Mouse (Mus musculus) G1E (cell line): ENCODE measurements around the gene Prkag1. TPM values are rescaled to one million over a fixed set of nuclear protein-coding genes. Genes with fewer than 3 reads are reported as not detected.

Experiments used
- ATAC-seq: 2 replicates; pipeline ENCODE4 v1.8.0; 2016; ENCODE audit warnings: mild to moderate bottlenecking; ENCODE audit not compliant: insufficient number of reproducible peaks, poor library complexity, low FRiP score, severe bottlenecking; ENCODE audit errors: extremely low read depth
- DNase-seq: peaks from one replicate; pipeline ENCODE4 v3.0.0; 2012; ENCODE audit warnings: low spot score
- H3K27me3 ChIP-seq: 2 replicates; pipeline ENCODE4 v1.6.1; 2012; ENCODE audit warnings: mild to moderate bottlenecking, low read length, inconsistent platforms; ENCODE audit not compliant: insufficient read depth
- H3K36me3 ChIP-seq: replicated peaks from 2 replicates; pipeline ENCODE3; 2012; ENCODE audit warnings: mild to moderate bottlenecking, inconsistent platforms
- H3K4me1 ChIP-seq: 2 replicates; pipeline ENCODE4 v1.6.1; 2012; ENCODE audit warnings: low read depth, low read length, inconsistent platforms, mixed read lengths; ENCODE audit not compliant: insufficient read depth
- H3K4me3 ChIP-seq: 2 replicates; pipeline ENCODE4 v1.5.1; 2012; ENCODE audit warnings: low read depth, mild to moderate bottlenecking, inconsistent platforms, low read length, moderate library complexity, mixed read lengths
- H3K9me3 ChIP-seq: replicated peaks from 2 replicates; pipeline ENCODE4 v1.6.1; 2012; ENCODE audit warnings: inconsistent platforms
- CTCF ChIP-seq: IDR thresholded peaks from 2 replicates; pipeline ENCODE4 v1.5.1; 2012; ENCODE audit warnings: low read depth, low read length, inconsistent platforms, mixed read lengths
- GATA1 ChIP-seq: IDR thresholded peaks from 2 replicates; pipeline ENCODE4 v1.6.1; 2012; ENCODE audit warnings: borderline replicate concordance, low read length, inconsistent platforms, mixed read lengths
- GATA2 ChIP-seq: IDR thresholded peaks from 2 replicates; pipeline ENCODE4 v1.6.1; 2012; ENCODE audit warnings: low read depth, low read length, inconsistent platforms, borderline replicate concordance
- POLR2AphosphoS5 ChIP-seq: IDR thresholded peaks from 2 replicates; pipeline ENCODE4 v1.6.1; 2012; ENCODE audit warnings: low read depth, low read length, inconsistent platforms; ENCODE audit not compliant: insufficient replicate concordance
- TAL1 ChIP-seq: conservative IDR thresholded peaks from 2 replicates; pipeline ENCODE4 v1.6.1; 2012; ENCODE audit warnings: low read depth, low read length, inconsistent platforms, mixed read lengths
- polyA plus RNA-seq: library from polyadenylated mRNA; stranded (reverse); fragments of >175 nt; gene quantifications from 2 replicates; pipeline ENCODE4 v1.2.3, GENCODE M21; 2012
- total RNA-seq, 2 experiments: library from RNA; stranded (forward) in 1 of 2; stranded (reverse) in 1 of 2; fragments of 200-1000 nt in 1 of 2; fragments of >200 nt in 1 of 2; fragmentation: Nextera tagmentation in 1 of 2; gene quantifications; 2 replicates each; pipeline ENCODE4 v1.2.3; 2014 to 2017

Gene Prkag1
- 62.8 and 72.4 TPM in 2 replicates for total RNA-seq (2014; fragmentation: Nextera tagmentation)
- 114 and 150 TPM in 2 replicates for total RNA-seq (2017)
- 106 and 142 TPM in 2 replicates for polyA plus RNA-seq

DNA sequence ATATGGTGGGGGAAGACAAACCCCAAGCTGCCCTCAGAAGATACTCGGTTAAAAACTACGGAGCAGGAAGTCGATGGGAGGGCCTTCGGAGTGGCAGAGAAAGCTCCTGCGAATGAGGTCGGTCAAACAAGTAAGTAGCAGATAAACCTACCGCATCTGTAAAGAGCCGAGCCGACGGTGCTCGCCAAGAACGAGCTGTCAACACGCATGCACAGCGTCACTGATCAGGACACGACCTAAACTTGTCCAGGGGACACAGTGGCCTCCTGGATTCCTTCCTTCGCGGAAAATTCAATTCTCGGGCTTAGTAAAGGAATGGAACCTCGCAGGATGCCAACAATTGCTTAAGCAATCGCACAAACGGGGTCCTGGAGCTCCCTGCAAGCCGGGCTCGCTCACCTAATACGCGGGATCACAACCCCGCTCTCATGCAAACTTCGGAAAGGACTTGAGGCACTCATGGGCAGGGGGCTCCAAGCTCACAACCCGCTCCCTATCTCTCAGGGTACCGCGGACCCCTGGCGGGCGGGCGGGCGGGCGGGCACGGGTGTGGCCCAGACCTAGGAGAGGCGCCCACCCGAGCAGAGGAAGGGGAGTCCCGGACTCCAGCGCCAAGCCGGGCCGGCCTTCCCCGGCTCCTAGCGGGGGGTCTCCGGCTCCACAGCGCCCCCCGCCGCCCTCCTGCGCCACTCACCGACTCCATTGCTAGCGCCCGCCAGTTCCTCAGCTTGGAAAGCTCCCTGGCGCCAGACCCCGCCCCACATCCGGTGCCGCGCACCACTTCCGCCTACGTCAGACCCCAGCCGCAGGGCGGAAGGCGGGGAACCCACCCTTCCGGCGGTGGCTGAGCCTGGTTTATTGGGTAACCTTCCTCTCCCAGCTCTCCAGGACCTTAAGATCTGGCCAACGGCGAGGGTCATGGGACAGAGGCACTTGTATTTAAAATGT is at the start of gene Prkag1:
Gene Prkag1 (minus strand): TSS at position 786 of the 948 bp plus-strand sequence.
- Histone ChIP-seq H3K27me3 (no peaks in the 10 kb centered on the region), H3K4me3 (peak within 1 kb of the TSS; percentile 79), H3K9me3 (no peaks in the 10 kb centered on the region), H3K36me3 (peaks cover 61% of the 10 kb centered on the region), H3K4me1 (peaks cover 75% of the 10 kb centered on the region)
- DNase-seq (peak; percentile 97), ATAC-seq (peak; percentile 76)
- TF ChIP-seq POLR2AphosphoS5 (0 out of 2 replicates have a peak, but pooled peaks have one; percentile 50), GATA1 (no peak), CTCF (peak; percentile 25; the same call in 1 of the 2 replicates)

GRCm38 (mm10) chr15:98877331-98877730 is 46.0 kb upstream of the Prkag1 start:
- DNase-seq (peak; percentile 57), ATAC-seq (no peak)
- no peaks in the 10 kb centered on the region for H3K27me3 ChIP-seq
- H3K4me3 ChIP-seq, result no peak overlapping the region
- H3K36me3 ChIP-seq, result peaks cover 27% of the 10 kb centered on the region
- TF ChIP-seq GATA2 (no peak), CTCF (peak; percentile 82)
- H3K9me3 ChIP-seq, result no peaks in the 10 kb centered on the region
- H3K4me1 ChIP-seq, result peaks cover 44% of the 10 kb centered on the region

DNA sequence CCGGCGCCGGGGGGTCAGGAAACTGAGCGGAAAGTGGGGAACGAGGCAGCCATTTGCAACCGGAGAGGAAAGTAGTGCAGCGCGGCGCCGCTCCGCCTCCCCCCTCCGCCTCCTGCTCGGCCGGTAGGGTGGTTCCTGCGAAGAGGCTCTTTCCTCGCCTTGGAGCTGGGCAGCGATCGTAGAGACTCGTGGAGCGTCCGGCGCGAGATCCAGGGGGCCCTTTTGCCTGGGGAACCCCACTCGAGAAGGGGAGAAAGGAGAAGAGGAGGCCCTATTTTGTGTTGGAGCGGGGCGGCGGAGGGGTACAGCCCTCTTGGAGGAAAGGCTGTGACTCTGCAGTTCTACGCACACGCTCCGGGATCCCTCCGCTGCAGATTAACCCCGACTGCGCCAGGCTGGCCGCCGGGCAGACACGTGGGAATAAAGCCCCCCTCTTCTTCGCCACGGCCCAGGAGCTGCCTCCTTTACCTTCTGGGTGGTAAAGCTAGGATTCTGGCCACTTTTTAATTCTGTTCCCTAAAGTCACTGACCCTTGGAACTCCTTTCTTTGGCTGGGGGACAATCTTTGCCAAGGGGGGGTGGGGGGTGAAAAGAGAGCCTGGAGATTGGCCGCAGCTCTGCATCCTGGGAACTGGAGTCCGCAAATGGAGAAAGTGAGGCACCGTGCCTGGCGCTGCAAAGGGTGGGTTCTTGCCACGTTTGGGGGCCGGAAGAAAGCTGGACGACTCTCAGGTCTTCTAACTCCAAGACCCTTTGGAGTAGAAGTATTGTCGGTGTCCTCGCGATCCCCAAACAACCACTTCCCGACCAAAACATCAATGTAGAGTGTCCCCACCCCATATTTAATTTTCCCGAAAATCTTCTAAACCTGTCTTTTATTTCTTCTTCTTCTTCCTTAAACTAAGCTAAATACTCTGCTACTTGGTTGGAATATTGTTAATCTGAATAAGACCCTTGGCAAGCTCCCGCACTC is 40.9 kb upstream of the Prkag1 start:
- TF ChIP-seq POLR2AphosphoS5, result no peak
- TF ChIP-seq GATA2, result no peak
- no peak for TF ChIP-seq TAL1
- TF ChIP-seq CTCF, result no peak
- TF ChIP-seq GATA1, result no peak
- peak; percentile 82 for DNase-seq
- H3K4me3 ChIP-seq, result peak overlapping the region; percentile 92
- no peaks in the 10 kb centered on the region for H3K27me3 ChIP-seq
- H3K9me3 ChIP-seq, result no peaks in the 10 kb centered on the region
- H3K4me1 ChIP-seq, result peaks cover 41% of the 10 kb centered on the region
- peak; percentile 58 for ATAC-seq
- peaks cover 31% of the 10 kb centered on the region for H3K36me3 ChIP-seq

- Histone ChIP-seq H3K4me1 (peaks cover 49% of the 10 kb centered on the region), H3K4me3 (peak within 1 kb of the TSS; percentile 92), H3K36me3 (peaks cover 36% of the 10 kb centered on the region), H3K9me3 (no peaks in the 10 kb centered on the region), H3K27me3 (no peaks in the 10 kb centered on the region)
- no peak for ATAC-seq
- peak; percentile 64 for DNase-seq
- TF ChIP-seq CTCF (no peak), POLR2AphosphoS5 (no peak), GATA2 (no peak), TAL1 (no peak), GATA1 (no peak)
Observed at GRCm38 (mm10) chr15:98871070-98871915, 40.0 kb upstream of the Prkag1 start, which contains the start of gene Kmt2d. Gene Kmt2d (minus strand): TSS chr15:98871204.

- Histone ChIP-seq H3K27me3 (no peaks in the 10 kb centered on the region; the same call in 1 of the 2 replicates), H3K9me3 (no peaks in the 10 kb centered on the region), H3K36me3 (peaks cover 45% of the 10 kb centered on the region), H3K4me1 (peaks cover 56% of the 10 kb centered on the region), H3K4me3 (peak overlapping the region; percentile 92)
- DNase-seq (peak; percentile 26), ATAC-seq (no peak)
- no peak for TF ChIP-seq GATA1
- no peak for TF ChIP-seq POLR2AphosphoS5
Observed at GRCm38 (mm10) chr15:98870179-98871069, 39.1 kb upstream of the Prkag1 start.
